Mouse (Mus musculus) cerebellum, adult 18-20 months (tissue): ENCODE measurements around the gene Ell2.
A peak's percentile ranks its signal among the peaks of the same experiment; 100 is the strongest.

ENCODE experiments used
- DNase-seq, 2 experiments: peaks; one replicate each; pipeline ENCODE4 v3.0.0; 2021

Gene Ell2

GRCm38 (mm10) chr13:75771404-75771803 lies 64.8 kb downstream of the Ell2 start:
- no peak for DNase-seq

- DNase-seq: no peak
Observed at GRCm38 (mm10) chr13:75771984-75772730, 65.6 kb downstream of the Ell2 start.

DNA sequence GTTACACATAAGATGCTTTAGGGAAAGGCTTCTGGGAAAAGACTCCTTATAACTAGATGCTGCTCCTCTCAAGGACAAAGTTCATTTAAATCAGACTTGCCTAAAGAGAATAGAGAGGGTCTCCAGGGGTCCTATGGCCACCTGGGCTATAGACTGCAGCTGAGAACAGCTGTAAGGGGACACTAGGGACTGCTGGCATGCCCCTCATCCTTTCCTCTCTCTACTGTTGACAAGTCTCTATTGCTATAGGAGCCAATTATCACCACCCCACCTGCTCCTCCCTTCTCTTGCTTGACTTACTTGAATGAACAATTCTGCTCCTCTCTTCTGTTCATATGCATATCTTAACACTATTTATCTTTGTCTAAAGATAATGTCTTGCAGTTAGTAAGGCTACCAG lies 69.4 kb downstream of the Ell2 start:
- DNase-seq: no peak

DNA sequence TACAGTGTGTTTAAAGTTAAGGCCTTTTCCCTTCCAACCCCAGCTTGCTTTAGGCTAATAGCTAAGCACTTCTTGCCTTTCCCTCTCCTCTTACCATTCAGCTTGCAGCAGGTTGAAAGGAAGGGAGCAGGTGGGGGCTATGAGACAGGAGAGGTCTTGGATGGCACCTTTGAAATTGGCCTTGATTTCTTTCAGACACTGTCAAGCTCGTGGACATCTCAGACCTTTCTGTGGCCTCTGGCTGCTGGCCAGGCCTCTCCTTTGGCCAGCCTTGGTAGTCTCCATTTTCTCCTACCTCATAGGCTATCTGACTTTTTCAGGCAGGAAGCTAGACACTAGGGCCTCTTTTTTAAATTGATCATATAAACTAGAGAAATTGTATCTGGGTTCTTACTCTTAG lies 70.1 kb downstream of the Ell2 start:
- no peak for DNase-seq

GRCm38 (mm10) chr13:75778156-75778555 lies 71.6 kb downstream of the Ell2 start:
- DNase-seq: no peak

- DNase-seq: no peak
Observed at GRCm38 (mm10) chr13:75779169-75779568, 72.6 kb downstream of the Ell2 start.

- DNase-seq: no peak
Observed at GRCm38 (mm10) chr13:75780096-75780495, 73.5 kb downstream of the Ell2 start.

GRCm38 (mm10) chr13:75785726-75786125 lies 79.2 kb downstream of the Ell2 start:
- no peak for DNase-seq

GRCm38 (mm10) chr13:75786264-75786663 lies 79.7 kb downstream of the Ell2 start:
- DNase-seq: no peak

DNA sequence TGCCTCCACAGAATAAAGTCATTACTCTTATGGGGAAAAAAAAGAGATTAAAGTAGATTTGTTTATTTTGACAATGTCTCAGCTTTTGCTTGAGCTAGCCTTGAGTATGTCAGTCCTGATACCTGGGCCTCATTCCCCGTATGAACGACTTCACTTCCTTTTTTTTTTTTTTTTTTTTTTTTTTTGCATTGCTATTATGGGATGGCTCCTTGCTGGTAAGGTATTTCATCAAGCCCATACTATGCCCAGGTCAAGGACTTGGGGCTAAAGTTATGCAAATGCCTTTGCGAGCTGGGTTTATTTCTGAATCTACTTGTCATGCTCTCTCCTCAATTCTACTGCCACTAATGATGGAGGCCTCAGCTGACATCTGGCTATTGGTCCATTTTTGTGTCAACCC lies 80.8 kb downstream of the Ell2 start:
- no peak for DNase-seq

DNA sequence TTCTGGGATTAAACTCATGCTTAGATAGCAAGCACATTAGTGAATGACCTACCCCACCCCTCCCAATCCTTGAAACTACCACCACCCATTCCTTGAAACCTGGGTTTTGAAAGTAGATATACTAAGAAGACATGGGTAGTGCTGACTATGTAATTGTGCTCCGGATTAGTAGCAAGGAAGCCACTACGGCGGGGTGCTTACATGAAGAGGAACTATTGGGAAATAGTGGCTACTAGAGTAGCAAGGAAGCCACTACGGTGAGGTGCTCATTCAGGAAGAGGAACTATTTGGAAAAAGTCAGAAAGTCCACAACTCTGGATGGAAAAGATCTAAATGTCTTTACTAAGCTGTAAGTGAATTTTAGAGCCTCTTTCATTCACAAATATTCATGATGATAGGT lies 81.6 kb downstream of the Ell2 start:
- no peak for DNase-seq

DNA sequence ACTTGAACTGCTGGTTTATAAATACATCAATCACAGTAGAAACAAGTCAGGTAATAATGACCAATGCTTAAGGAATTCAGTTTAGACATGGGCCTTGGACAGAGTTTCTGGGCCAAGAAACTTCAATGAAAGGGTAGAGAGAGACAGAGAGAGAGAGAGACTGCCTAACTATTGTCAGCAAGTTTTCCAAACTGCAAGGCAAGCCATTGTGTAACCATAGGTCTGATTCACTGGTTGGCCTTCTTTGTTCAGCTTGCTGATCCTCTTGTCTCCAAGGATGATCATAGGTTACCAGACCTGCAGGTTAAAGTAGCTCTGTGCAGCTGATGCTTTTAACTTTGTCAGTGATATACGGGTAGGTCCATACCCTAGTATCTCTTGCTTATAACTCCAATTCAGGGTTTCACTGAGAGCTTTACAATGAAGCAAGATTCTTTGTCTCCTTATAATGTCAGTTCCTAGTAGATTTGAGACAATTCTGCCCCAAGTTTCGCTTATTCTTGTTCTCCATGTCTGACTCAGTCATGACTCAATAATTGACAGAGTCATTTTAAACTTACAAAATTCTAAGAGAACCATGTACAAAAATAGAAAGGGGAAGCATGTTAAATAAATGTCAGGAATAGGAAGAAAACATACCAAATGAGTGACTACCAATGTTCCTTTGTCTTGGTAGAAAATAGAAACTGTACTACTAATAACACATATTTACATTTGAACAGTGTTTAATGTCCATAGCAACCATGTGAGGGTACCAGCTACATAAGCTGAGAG lies 82.7 kb downstream of the Ell2 start:
- no peak for DNase-seq

- DNase-seq: no peak
Observed at GRCm38 (mm10) chr13:75790550-75791205, 84.1 kb downstream of the Ell2 start.

- DNase-seq: no peak
Observed at GRCm38 (mm10) chr13:75793863-75794629, 87.5 kb downstream of the Ell2 start.

DNA sequence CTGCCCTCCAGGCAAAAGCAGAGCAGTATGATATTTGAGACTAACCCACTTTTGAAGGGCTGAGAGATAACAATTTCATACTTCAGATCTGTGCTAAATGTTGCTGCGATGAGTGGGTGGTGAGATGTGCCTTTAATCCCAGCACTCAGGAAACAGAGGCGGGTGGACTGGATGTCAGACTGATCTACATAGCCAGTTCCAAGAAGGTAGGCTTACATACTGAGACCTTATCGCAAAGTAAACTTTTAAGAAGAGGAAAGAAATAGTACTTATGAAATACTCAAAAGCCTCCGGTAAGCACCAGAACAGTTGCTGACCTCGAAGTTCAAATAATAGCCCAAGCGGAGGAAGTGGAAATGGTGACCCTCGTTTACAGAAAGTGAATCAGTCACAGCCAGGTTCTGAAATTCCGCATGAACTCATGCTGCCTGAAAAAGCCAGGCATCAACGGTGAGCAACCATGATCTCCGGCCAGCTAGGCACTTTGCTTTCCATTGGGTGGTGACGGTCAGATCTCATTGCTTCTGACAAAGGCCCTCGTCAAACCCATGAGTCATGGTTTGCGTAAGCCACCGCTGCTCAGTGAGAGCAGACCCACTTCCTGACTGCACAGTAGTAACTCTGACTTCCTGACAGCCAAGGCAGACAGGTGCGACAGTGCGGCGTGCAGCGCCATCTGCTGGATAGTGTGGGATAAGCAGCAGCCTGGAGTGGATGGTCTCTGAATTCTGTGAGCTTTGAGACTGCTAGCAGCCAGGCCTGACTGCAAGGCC lies 91.0 kb downstream of the Ell2 start:
- peak; percentile 79 to 89 for DNase-seq

DNA sequence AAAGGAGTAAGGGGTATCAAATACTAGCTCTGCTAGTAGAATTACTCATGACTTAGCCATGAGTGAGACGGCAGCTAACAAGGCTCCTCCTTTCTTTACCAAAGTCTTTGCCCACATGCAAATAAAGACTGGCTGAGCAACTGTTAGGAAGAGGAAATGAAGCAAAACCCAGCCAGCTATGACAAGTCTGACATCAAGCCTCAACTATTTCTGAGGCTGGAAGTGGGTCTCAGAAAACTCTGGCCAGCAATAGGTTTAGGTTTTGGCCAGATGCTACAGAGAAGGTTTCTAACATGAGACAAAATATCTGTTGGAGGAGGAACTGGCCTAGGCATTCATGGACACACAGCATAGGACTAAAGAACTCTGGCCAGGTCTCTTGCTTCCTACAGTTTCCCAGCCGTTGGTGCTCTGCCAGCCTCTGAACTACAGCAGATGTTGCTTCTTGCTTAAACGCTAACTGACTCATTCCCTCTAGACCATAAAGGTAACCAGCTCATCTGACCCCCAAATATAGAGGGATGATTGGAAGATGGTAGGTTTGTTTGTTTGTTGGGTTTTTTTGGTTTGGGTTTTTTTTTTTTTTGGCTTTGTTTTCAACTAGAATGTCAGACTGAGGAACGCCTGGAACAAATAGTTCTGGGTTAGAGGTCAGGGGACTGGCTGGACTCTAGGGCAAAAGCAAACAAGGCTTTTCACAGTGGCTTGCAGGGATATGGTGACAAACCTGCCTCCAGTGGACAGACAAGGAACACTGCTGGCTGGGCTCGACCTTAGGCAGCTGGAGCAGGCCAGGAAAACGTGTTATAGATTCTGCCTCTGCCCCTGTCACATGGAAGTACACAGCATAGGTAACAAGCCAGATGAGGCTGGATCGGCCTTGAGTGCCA lies 92.1 kb downstream of the Ell2 start:
- DNase-seq: no peak

- DNase-seq: no peak
Observed at GRCm38 (mm10) chr13:75799421-75799820, 92.9 kb downstream of the Ell2 start.

DNA sequence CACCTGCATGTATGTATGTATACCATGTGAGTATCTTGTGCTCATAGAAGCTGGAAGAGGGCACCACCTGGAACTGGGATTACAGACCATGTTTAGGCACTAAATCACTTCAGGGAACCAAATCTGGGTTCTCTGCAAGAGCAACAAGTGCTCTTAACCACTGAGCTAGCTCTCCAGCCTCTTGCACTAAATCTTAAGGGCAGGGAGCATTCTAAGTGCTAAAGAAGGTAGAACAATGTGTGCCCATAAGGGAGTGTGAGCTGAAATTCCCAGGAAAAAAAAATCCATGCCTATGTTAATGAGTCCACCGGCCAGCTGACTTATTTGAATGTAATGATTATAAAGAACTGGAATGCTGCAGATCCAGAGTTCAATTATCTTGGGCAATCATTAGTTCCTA lies 101.4 kb downstream of the Ell2 start:
- DNase-seq: no peak

GRCm38 (mm10) chr13:75809957-75810356 lies 103.4 kb downstream of the Ell2 start:
- DNase-seq: no peak

- DNase-seq: no peak
Observed at GRCm38 (mm10) chr13:75817183-75817582, 110.6 kb downstream of the Ell2 start.

GRCm38 (mm10) chr13:75818486-75818885 lies 111.9 kb downstream of the Ell2 start:
- DNase-seq: no peak
